Mouse (Mus musculus) bone marrow, adult 2 months (tissue): ENCODE measurements around the gene Galnt18. TPM values are rescaled to one million over a fixed set of nuclear protein-coding genes. Genes with fewer than 3 reads are reported as not detected.

Experiments used
- H3K27ac ChIP-seq: fragments of 200-500 bp; 2 replicates; pipeline ENCODE4 v1.5.1; 2012; ENCODE audit warnings: low read depth, mild to moderate bottlenecking, control low read depth, inconsistent platforms, low read length; ENCODE audit not compliant: control insufficient read depth, poor library complexity, insufficient read depth
- H3K4me1 ChIP-seq: fragments of 200-500 bp; 2 replicates; pipeline ENCODE4 v1.6.1; 2011; ENCODE audit warnings: low read length; ENCODE audit not compliant: control insufficient read depth, insufficient read depth
- H3K4me3 ChIP-seq: fragments of 200-500 bp; replicated peaks from 2 replicates; pipeline ENCODE3; 2011; ENCODE audit warnings: mild to moderate bottlenecking, low read depth, low read length, control low read depth; ENCODE audit not compliant: control insufficient read depth
- CTCF ChIP-seq: fragments of 200-500 bp; IDR thresholded peaks from 2 replicates; pipeline ENCODE4 v1.5.1; 2011; ENCODE audit warnings: low read length, control low read depth; ENCODE audit not compliant: control insufficient read depth, insufficient read depth
- POLR2A ChIP-seq: fragments of 200-500 bp; IDR thresholded peaks from 2 replicates; pipeline ENCODE4 v1.6.1; 2011; ENCODE audit warnings: low read depth, mild to moderate bottlenecking, control low read depth, low read length, borderline replicate concordance; ENCODE audit not compliant: control insufficient read depth
- WGBS: fragments of 180-500 bp; shearing (Covaris S2); methylation state at CpG from one replicate; pipeline ENCODE4 v1.1.7; 2018; 5-methylcytosine and 5-hydroxymethylcytosine counted together
- polyA plus RNA-seq: library from polyadenylated mRNA; stranded (reverse); fragments of >200 nt; gene quantifications from 2 replicates; pipeline ENCODE4 v1.2.4, GENCODE M21; 2011; ENCODE audit warnings: low replicate concordance; ENCODE audit not compliant: missing spikeins, insufficient read depth, insufficient read length

Galnt18 gene
- polyA plus RNA-seq, 1 experiment, result 2.2 TPM

- Histone ChIP-seq H3K4me3 (no peak overlapping the region), H3K27ac (no peak overlapping the region), H3K4me1 (no peaks in the 10 kb centered on the region)
- 82% methylated on average over 6 of the region's 6 CpGs for WGBS
- TF ChIP-seq POLR2A (no peak), CTCF (no peak)
Observed at GRCm38 (mm10) chr7:111537946-111538345, 241.8 kb downstream of the Galnt18 start.

GRCm38 (mm10) chr7:111534826-111535405 lies 244.9 kb downstream of the Galnt18 start:
- H3K4me3 ChIP-seq, result no peak overlapping the region
- WGBS, result 81% methylated on average over 8 of the region's 8 CpGs
- no peak overlapping the region for H3K27ac ChIP-seq
- no peaks in the 10 kb centered on the region for H3K4me1 ChIP-seq
- TF ChIP-seq POLR2A (no peak), CTCF (no peak)

- no peak overlapping the region for H3K4me3 ChIP-seq
- no peak overlapping the region for H3K27ac ChIP-seq
- WGBS, result 76% methylated on average over 3 of the region's 3 CpGs
- TF ChIP-seq CTCF (no peak), POLR2A (no peak)
- no peaks in the 10 kb centered on the region for H3K4me1 ChIP-seq
Observed at GRCm38 (mm10) chr7:111528961-111529643, 250.7 kb downstream of the Galnt18 start.

GRCm38 (mm10) chr7:111528462-111528861 lies 251.3 kb downstream of the Galnt18 start:
- TF ChIP-seq CTCF, result no peak
- TF ChIP-seq POLR2A, result no peak
- no peak overlapping the region for H3K27ac ChIP-seq
- H3K4me1 ChIP-seq, result no peaks in the 10 kb centered on the region
- WGBS, result 39% methylated on average over 1 of the region's 1 CpGs
- no peak overlapping the region for H3K4me3 ChIP-seq

- Histone ChIP-seq H3K27ac (no peak overlapping the region), H3K4me3 (no peak overlapping the region), H3K4me1 (no peaks in the 10 kb centered on the region)
- WGBS, result 85% methylated on average over 1 of the region's 1 CpGs
- TF ChIP-seq CTCF, result no peak
- TF ChIP-seq POLR2A, result no peak
Observed at GRCm38 (mm10) chr7:111520881-111521280, 258.9 kb downstream of the Galnt18 start.

GRCm38 (mm10) chr7:111518581-111519242 lies 261.1 kb downstream of the Galnt18 start:
- H3K4me3 ChIP-seq, result no peak overlapping the region
- WGBS, result 72% methylated on average over 8 of the region's 8 CpGs
- TF ChIP-seq CTCF, result no peak
- no peak for TF ChIP-seq POLR2A
- no peak overlapping the region for H3K27ac ChIP-seq
- no peaks in the 10 kb centered on the region for H3K4me1 ChIP-seq

- TF ChIP-seq POLR2A, result no peak
- TF ChIP-seq CTCF, result no peak
- no peaks in the 10 kb centered on the region for H3K4me1 ChIP-seq
- no peak overlapping the region for H3K27ac ChIP-seq
- whole genome bisulfite sequencing, result 17% methylated on average over 1 of the region's 1 CpGs
- no peak overlapping the region for H3K4me3 ChIP-seq
Observed at GRCm38 (mm10) chr7:111516882-111517281, 262.9 kb downstream of the Galnt18 start.

GRCm38 (mm10) chr7:111515471-111515870 lies 264.3 kb downstream of the Galnt18 start:
- H3K4me1 ChIP-seq, result no peaks in the 10 kb centered on the region
- TF ChIP-seq POLR2A (no peak), CTCF (no peak)
- no peak overlapping the region for H3K4me3 ChIP-seq
- 85% methylated on average over 2 of the region's 2 CpGs for WGBS
- no peak overlapping the region for H3K27ac ChIP-seq
